Mouse (Mus musculus): ENCODE results near the gene Trpm7.

GRCm38 (mm10) chr2:126904162-126904561 lies 28.1 kb upstream of the Trpm7 start:
- no peak for TF ChIP-seq EP300 (IDR thresholded peaks at IDR 0.05; ENCODE audit: insufficient read depth, low read depth, low read length)
- no peak for TF ChIP-seq POLR2A (IDR thresholded peaks at IDR 0.05; ENCODE audit: insufficient read depth, low read length)
- no peak for TF ChIP-seq CTCF (IDR thresholded peaks at IDR 0.05; ENCODE audit: low read depth, low read length)
